Mouse (Mus musculus) heart, postnatal 0 days (tissue): ENCODE measurements around the gene P2rx7. TPM values are rescaled to one million over a fixed set of nuclear protein-coding genes. Genes with fewer than 3 reads are reported as not detected.

Experiments used
- ATAC-seq: fragments of 200-750 bp; cut with Nextera tagmentation; 2 replicates; pipeline ENCODE4 v1.8.0; 2017; ENCODE audit warnings: low read depth, moderate number of reproducible peaks, moderate library complexity; ENCODE audit not compliant: insufficient read depth
- DNase-seq: peaks from one replicate; pipeline ENCODE4 v3.0.0-alpha.2; 2016; ENCODE audit warnings: low spot score
- H3K27ac ChIP-seq: fragments of 300-500 bp; sonication (generic); 2 replicates; pipeline ENCODE4 v1.5.1; 2014; ENCODE audit warnings: low read depth, mild to moderate bottlenecking
- H3K27me3 ChIP-seq: fragments of 300-500 bp; sonication (generic); 2 replicates; pipeline ENCODE4 v1.6.1; 2014; ENCODE audit warnings: low read length, mixed read lengths; ENCODE audit not compliant: control insufficient read depth, insufficient read depth
- H3K36me3 ChIP-seq: fragments of 300-500 bp; sonication (generic); replicated peaks from 2 replicates; pipeline ENCODE4 v1.6.1; 2014; ENCODE audit warnings: low read length, mixed read lengths; ENCODE audit not compliant: control insufficient read depth, insufficient read depth
- H3K4me1 ChIP-seq: fragments of 300-500 bp; sonication (generic); 2 replicates; pipeline ENCODE4 v1.6.1; 2014; ENCODE audit warnings: antibody characterized with exemption; ENCODE audit not compliant: control insufficient read depth, insufficient read depth
- H3K4me2 ChIP-seq: fragments of 300-500 bp; sonication (generic); 2 replicates; pipeline ENCODE4 v1.6.1; 2014; ENCODE audit warnings: low read depth, mild to moderate bottlenecking, low read length, moderate library complexity
- H3K4me3 ChIP-seq: fragments of 300-500 bp; sonication (generic); 2 replicates; pipeline ENCODE4 v1.5.1; 2014; ENCODE audit warnings: low read depth, low read length
- H3K9ac ChIP-seq: fragments of 300-500 bp; sonication (generic); replicated peaks from 2 replicates; pipeline ENCODE4 v1.6.1; 2014; ENCODE audit warnings: low read depth, low read length, mixed read lengths
- H3K9me3 ChIP-seq: fragments of 300-500 bp; sonication (generic); replicated peaks from 2 replicates; pipeline ENCODE4 v1.6.1; 2016; ENCODE audit warnings: low read length; ENCODE audit not compliant: control insufficient read depth
- CTCF ChIP-seq: IDR thresholded peaks from 2 replicates; pipeline ENCODE4 v1.5.1; 2016; ENCODE audit warnings: antibody characterized with exemption, control low read depth, low read depth
- EP300 ChIP-seq: IDR thresholded peaks from 2 replicates; pipeline ENCODE4 v1.6.1; 2016; ENCODE audit warnings: antibody characterized with exemption, low read depth
- WGBS: fragments of 180-500 bp; shearing (Covaris S2); extraction: QIAGEN DNeasy Blood & Tissue Kit; methylation state at CpG from one replicate; pipeline ENCODE4 v1.1.7; 2014; 5-methylcytosine and 5-hydroxymethylcytosine counted together
- polyA plus RNA-seq: library from polyadenylated mRNA; unstranded; fragments of >200 nt; fragmentation: Nextera tagmentation; extraction: Ambion mirVana; gene quantifications from 2 replicates; pipeline ENCODE4 v1.2.1, GENCODE M21; 2015
- total RNA-seq: library from RNA; depleted of rRNA; stranded (reverse); fragments of >200 nt; gene quantifications from 2 replicates; pipeline ENCODE4 v1.2.3, GENCODE M21; 2014; ENCODE audit warnings: low replicate concordance

P2rx7 gene
- total and polyA plus RNA-seq, 2 experiments from 2014 or later: 1.6 to 2.7 TPM

- Histone ChIP-seq H3K27me3 (no peaks in the 10 kb centered on the region), H3K36me3 (no peaks in the 10 kb centered on the region), H3K9ac (no peak overlapping the region), H3K4me2 (no peak overlapping the region), H3K27ac (no peak overlapping the region), H3K9me3 (no peaks in the 10 kb centered on the region), H3K4me3 (no peak overlapping the region), H3K4me1 (peaks cover 33% of the 10 kb centered on the region)
- DNase-seq (no peak), ATAC-seq (no peak)
- TF ChIP-seq EP300 (no peak), CTCF (no peak)
- 78% methylated on average over 9 of the region's 9 CpGs for WGBS
These were observed 19.9 kb upstream of the P2rx7 start for GRCm38 (mm10) chr5:122623861-122624260.

DNA sequence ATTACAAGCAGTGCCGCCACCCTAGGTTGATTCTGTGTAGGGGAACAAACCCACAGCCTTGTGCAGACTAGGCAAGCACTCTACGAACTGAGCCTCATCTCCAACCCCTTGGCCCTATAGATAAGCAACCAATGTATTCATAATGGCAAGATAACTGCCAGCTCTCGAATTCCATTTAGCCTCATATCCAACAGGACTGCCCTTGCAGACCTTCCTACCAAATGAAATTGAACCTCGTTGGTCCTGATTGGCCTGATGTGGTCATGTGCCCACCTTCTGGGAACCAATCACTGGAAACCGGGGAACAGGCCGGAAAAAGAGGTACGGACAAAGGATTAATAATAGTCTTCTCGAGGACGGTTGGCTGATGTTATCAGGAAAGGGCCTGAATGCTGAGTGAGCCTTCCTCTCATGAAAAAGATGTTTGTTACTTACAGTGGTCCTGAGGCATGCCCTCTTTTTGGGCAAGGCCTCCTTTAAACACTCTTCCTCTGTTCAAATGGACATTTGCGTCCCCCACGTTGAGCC lies 18.7 kb upstream of the P2rx7 start:
- Histone ChIP-seq H3K9ac (no peak overlapping the region), H3K4me3 (no peak overlapping the region), H3K4me1 (peaks cover 25% of the 10 kb centered on the region), H3K27me3 (no peaks in the 10 kb centered on the region), H3K27ac (0 out of 2 replicates have a peak overlapping the region, but pooled peaks have one; percentile 13), H3K9me3 (no peaks in the 10 kb centered on the region), H3K4me2 (no peak overlapping the region), H3K36me3 (no peaks in the 10 kb centered on the region)
- DNase-seq: no peak
- no peak for TF ChIP-seq CTCF
- no peak for TF ChIP-seq EP300
- WGBS: 71% methylated on average over 11 of the region's 11 CpGs
- ATAC-seq: no peak

DNA sequence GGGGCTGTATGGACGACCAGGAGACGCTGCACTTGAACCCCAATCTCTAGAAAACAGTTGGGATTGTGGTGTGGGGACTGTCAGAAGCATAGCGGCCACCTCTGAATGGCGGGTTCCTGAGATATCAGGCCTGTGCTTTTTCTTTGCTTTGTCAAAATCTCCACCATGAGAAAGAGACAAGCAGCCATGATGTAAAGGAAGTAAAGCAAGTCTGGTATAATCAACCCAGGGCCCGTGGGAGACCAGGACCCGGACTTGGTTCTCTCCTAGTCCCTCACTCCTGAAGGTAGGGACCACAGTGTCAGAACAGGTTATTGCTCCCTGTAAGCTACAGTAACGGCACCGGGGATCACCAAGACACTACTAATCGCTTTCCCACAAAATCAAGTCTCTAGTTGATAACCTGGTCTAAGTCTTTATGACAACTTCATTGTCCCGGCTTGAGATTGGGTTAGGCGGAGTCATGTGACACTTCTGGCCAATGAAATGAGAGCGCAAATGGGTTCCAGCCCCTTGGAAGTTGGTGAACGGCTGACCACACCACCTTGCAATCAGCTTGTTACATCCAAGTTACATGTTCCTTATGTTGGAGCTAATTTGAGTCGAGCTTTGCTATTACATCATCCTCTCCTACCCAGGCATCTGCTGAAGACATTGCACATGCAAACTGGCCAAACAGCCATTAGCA lies 18.0 kb upstream of the P2rx7 start:
- WGBS: 81% methylated on average over 14 of the region's 14 CpGs
- no peak for TF ChIP-seq CTCF
- no peak for TF ChIP-seq EP300
- Histone ChIP-seq H3K27me3 (no peaks in the 10 kb centered on the region), H3K4me1 (peaks cover 18% of the 10 kb centered on the region), H3K9me3 (no peaks in the 10 kb centered on the region), H3K9ac (no peak overlapping the region), H3K36me3 (no peaks in the 10 kb centered on the region), H3K4me2 (no peak overlapping the region), H3K27ac (no peak overlapping the region), H3K4me3 (no peak overlapping the region)
- DNase-seq: no peak
- ATAC-seq: no peak

DNA sequence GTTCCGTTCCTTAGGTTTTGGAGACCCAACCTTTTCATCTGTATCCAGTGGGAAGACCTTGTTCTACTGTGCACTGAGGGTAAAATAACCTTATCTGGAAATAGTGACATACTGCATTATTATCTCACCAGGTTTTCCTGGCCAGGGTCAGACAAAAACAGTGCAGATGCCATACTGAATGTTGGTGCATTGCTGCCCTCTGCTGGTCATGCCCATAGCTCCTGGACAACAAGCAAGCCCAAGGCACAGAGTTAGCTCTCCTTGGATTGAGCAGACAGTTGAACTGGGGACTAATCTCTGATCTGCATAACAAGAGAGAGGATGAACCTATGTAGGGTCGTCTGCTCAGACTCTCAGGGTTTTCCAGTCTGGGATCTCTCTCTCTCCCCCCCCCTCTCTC lies 16.5 kb upstream of the P2rx7 start:
- DNase-seq (peak; percentile 92), ATAC-seq (peak; percentile 85)
- H3K27ac ChIP-seq: peak overlapping the region; percentile 54
- H3K4me1 ChIP-seq: peaks cover 10% of the 10 kb centered on the region
- no peaks in the 10 kb centered on the region for H3K27me3 ChIP-seq
- H3K4me2 ChIP-seq: no peak overlapping the region
- H3K9me3 ChIP-seq: no peaks in the 10 kb centered on the region
- H3K4me3 ChIP-seq: no peak overlapping the region
- H3K36me3 ChIP-seq: no peaks in the 10 kb centered on the region
- no peak overlapping the region for H3K9ac ChIP-seq
- TF ChIP-seq CTCF (peak; percentile 99), EP300 (no peak; the same call in 1 of the 2 replicates)
- WGBS: 11% methylated on average over 2 of the region's 2 CpGs

DNA sequence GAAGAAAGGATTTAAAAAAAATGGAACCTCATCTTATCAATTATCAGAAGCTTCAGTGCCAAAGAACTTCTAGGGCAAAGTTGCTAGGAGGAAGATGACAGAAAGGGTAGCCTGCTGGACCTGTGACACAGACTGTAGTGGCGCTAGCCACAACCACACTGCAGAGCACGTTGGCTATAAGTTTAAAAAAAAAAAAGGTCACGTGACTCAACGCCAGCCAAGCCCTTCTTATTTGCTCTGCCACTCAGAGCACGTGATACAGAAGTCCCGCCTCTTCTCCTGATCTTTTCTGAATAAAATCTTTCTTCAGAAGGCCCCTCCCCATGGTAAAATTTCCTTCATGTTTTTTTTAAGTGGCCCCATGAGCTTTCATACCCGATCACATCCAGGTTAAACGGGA lies 8.5 kb upstream of the P2rx7 start:
- no peak overlapping the region for H3K27ac ChIP-seq
- no peak overlapping the region for H3K4me2 ChIP-seq
- H3K9ac ChIP-seq: no peak overlapping the region
- no peaks in the 10 kb centered on the region for H3K27me3 ChIP-seq
- no peaks in the 10 kb centered on the region for H3K36me3 ChIP-seq
- no peak for ATAC-seq
- no peak for DNase-seq
- 80% methylated on average over 8 of the region's 8 CpGs for WGBS
- H3K9me3 ChIP-seq: no peaks in the 10 kb centered on the region
- H3K4me3 ChIP-seq: no peak overlapping the region
- H3K4me1 ChIP-seq: no peaks in the 10 kb centered on the region
- TF ChIP-seq EP300: no peak
- no peak for TF ChIP-seq CTCF

- H3K9ac ChIP-seq: no peak overlapping the region
- H3K27me3 ChIP-seq: no peaks in the 10 kb centered on the region
- no peak for ATAC-seq
- 72% methylated on average over 9 of the region's 9 CpGs for WGBS
- no peaks in the 10 kb centered on the region for H3K36me3 ChIP-seq
- H3K27ac ChIP-seq: no peak overlapping the region
- TF ChIP-seq EP300: no peak
- no peak for TF ChIP-seq CTCF
- no peaks in the 10 kb centered on the region for H3K9me3 ChIP-seq
- no peak for DNase-seq
- H3K4me2 ChIP-seq: no peak overlapping the region
- no peak overlapping the region for H3K4me3 ChIP-seq
- H3K4me1 ChIP-seq: no peaks in the 10 kb centered on the region
These were observed 7.4 kb upstream of the P2rx7 start for GRCm38 (mm10) chr5:122636308-122636707.
